Mouse (Mus musculus): Measurements from ENCODE around the gene Il31.

DNA sequence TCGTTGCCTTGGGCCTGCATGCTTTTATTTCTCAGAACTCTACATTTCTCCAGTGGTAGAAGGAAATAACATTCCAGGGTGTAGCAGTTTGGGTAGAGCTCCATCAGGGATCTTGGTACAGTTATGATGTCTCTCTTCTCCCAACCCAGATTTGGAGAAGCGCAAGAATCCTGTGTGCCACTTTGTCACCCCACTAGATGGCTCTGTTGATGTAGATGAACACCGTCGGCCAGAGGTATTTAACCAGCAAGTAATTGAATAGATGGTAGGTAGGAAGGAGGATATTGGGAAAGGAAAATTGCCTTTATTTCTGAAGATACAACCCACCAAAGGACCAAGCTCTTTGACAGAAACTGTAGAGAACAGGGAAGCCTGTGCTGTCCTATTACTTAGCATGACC, 48.6 kb downstream of the Il31 start:
- no peak for TF ChIP-seq POLR2A (IDR thresholded peaks at IDR 0.05; ENCODE audit: borderline replicate concordance, extremely low read depth, insufficient read depth, insufficient read length, poor library complexity, severe bottlenecking)
- peak; percentile 26; the same call in 1 of the 2 replicates for TF ChIP-seq CTCF (IDR thresholded peaks at IDR 0.05; ENCODE audit: borderline replicate concordance, extremely low read depth, insufficient read depth, insufficient read length)

Measured in brain, embryonic 14.5 days (tissue).